Mouse (Mus musculus) heart, embryonic 16.5 days (tissue): ENCODE results near the gene 9530077C05Rik. TPM values are rescaled to one million over a fixed set of nuclear protein-coding genes. Genes with fewer than 3 reads are reported as not detected.

Source experiments
- ATAC-seq: fragments of 200-750 bp; cut with Nextera tagmentation; replicated peaks from 2 replicates; pipeline ENCODE4 v1.8.0; 2017; ENCODE audit warnings: moderate number of reproducible peaks; ENCODE audit not compliant: insufficient read depth, low FRiP score; ENCODE audit errors: extremely low read depth
- H3K27ac ChIP-seq: fragments of 300-500 bp; sonication (generic); 2 replicates; pipeline ENCODE4 v1.5.1; 2014; ENCODE audit warnings: mild to moderate bottlenecking, low read length, control low read depth, moderate library complexity
- H3K27me3 ChIP-seq: fragments of 300-500 bp; sonication (generic); 2 replicates; pipeline ENCODE4 v1.6.1; 2014; ENCODE audit warnings: low read length, mixed read lengths; ENCODE audit not compliant: control insufficient read depth, insufficient read depth
- H3K36me3 ChIP-seq: fragments of 300-500 bp; sonication (generic); 2 replicates; pipeline ENCODE4 v1.6.1; 2014; ENCODE audit not compliant: control insufficient read depth, insufficient read depth
- H3K4me1 ChIP-seq: fragments of 300-500 bp; sonication (generic); 2 replicates; pipeline ENCODE4 v1.6.1; 2014; ENCODE audit warnings: low read length, mixed read lengths; ENCODE audit not compliant: control insufficient read depth, insufficient read depth
- H3K4me2 ChIP-seq: fragments of 300-500 bp; sonication (generic); 2 replicates; pipeline ENCODE4 v1.6.1; 2014; ENCODE audit warnings: low read depth, mild to moderate bottlenecking, control low read depth, low read length
- H3K4me3 ChIP-seq: fragments of 300-500 bp; sonication (generic); 2 replicates; pipeline ENCODE4 v1.5.1; 2014; ENCODE audit warnings: mild to moderate bottlenecking, control low read depth, low read length
- H3K9ac ChIP-seq: fragments of 300-500 bp; sonication (generic); 2 replicates; pipeline ENCODE4 v1.6.1; 2014; ENCODE audit warnings: low read length, control low read depth
- H3K9me3 ChIP-seq: fragments of 300-500 bp; sonication (generic); replicated peaks from 2 replicates; pipeline ENCODE4 v1.6.1; 2016; ENCODE audit warnings: low read length; ENCODE audit not compliant: control insufficient read depth
- WGBS: fragments of 180-500 bp; shearing (Covaris S2); extraction: QIAGEN DNeasy Blood & Tissue Kit; methylation state at CpG from one replicate; pipeline ENCODE4 v1.1.7; 2014; 5-methylcytosine and 5-hydroxymethylcytosine counted together
- polyA plus RNA-seq: library from polyadenylated mRNA; unstranded; fragments of >200 nt; fragmentation: Nextera tagmentation; extraction: Ambion mirVana; gene quantifications from 2 replicates; pipeline ENCODE4 v1.2.1, GENCODE M21; 2015

9530077C05Rik gene
- 3.0 and 3.7 TPM in 2 replicates for polyA plus RNA-seq

GRCm38 (mm10) chr9:22411002-22411857 lies at the start of gene 9530077C05Rik:
TSS of gene 9530077C05Rik (plus strand) at chr9:22411513.
- Histone ChIP-seq H3K9me3 (no peaks in the 10 kb centered on the region), H3K36me3 (no peaks in the 10 kb centered on the region), H3K4me2 (peak within 1 kb of the TSS; percentile 90), H3K27me3 (no peaks in the 10 kb centered on the region), H3K4me1 (peaks cover 2% of the 10 kb centered on the region; the same call in 1 of the 2 replicates), H3K27ac (no peak within 1 kb of the TSS), H3K9ac (peak within 1 kb of the TSS; percentile 76), H3K4me3 (peak within 1 kb of the TSS; percentile 80)
- under 1% methylated on average over 43 of the region's 43 CpGs for WGBS
- ATAC-seq: peak; percentile 98

GRCm38 (mm10) chr9:22366221-22366620 lies 45.1 kb upstream of the 9530077C05Rik start:
- WGBS: 86% methylated on average over 2 of the region's 2 CpGs
- Histone ChIP-seq H3K27me3 (no peaks in the 10 kb centered on the region), H3K9me3 (no peaks in the 10 kb centered on the region), H3K36me3 (peaks cover 43% of the 10 kb centered on the region), H3K4me2 (no peak overlapping the region), H3K27ac (no peak overlapping the region), H3K9ac (no peak overlapping the region), H3K4me1 (no peaks in the 10 kb centered on the region), H3K4me3 (no peak overlapping the region)
- ATAC-seq: no peak

GRCm38 (mm10) chr9:22366621-22367020 lies 44.7 kb upstream of the 9530077C05Rik start:
- no peaks in the 10 kb centered on the region for H3K4me1 ChIP-seq
- H3K9me3 ChIP-seq: no peaks in the 10 kb centered on the region
- H3K36me3 ChIP-seq: peaks cover 47% of the 10 kb centered on the region
- ATAC-seq: no peak
- H3K4me3 ChIP-seq: no peak overlapping the region
- no peak overlapping the region for H3K4me2 ChIP-seq
- H3K9ac ChIP-seq: no peak overlapping the region
- no peak overlapping the region for H3K27ac ChIP-seq
- WGBS: 91% methylated on average over 10 of the region's 10 CpGs
- no peaks in the 10 kb centered on the region for H3K27me3 ChIP-seq

- Histone ChIP-seq H3K4me3 (no peak overlapping the region), H3K9ac (no peak overlapping the region), H3K9me3 (no peaks in the 10 kb centered on the region), H3K36me3 (peaks cover 48% of the 10 kb centered on the region), H3K27ac (no peak overlapping the region), H3K27me3 (no peaks in the 10 kb centered on the region), H3K4me2 (no peak overlapping the region), H3K4me1 (no peaks in the 10 kb centered on the region)
- no peak for ATAC-seq
- 82% methylated on average over 6 of the region's 6 CpGs for WGBS
These were observed 43.3 kb upstream of the 9530077C05Rik start for GRCm38 (mm10) chr9:22368030-22368429.

GRCm38 (mm10) chr9:22372760-22373159 lies 38.6 kb upstream of the 9530077C05Rik start:
- H3K9me3 ChIP-seq: no peaks in the 10 kb centered on the region
- 94% methylated on average over 4 of the region's 4 CpGs for WGBS
- ATAC-seq: no peak

GRCm38 (mm10) chr9:22376086-22376485 lies 35.2 kb upstream of the 9530077C05Rik start:
- Histone ChIP-seq H3K4me3 (no peak overlapping the region), H3K36me3 (peaks cover 61% of the 10 kb centered on the region), H3K4me2 (no peak overlapping the region), H3K9ac (no peak overlapping the region), H3K27me3 (no peaks in the 10 kb centered on the region), H3K9me3 (no peaks in the 10 kb centered on the region), H3K4me1 (no peaks in the 10 kb centered on the region), H3K27ac (no peak overlapping the region)
- no peak for ATAC-seq
- 85% methylated on average over 5 of the region's 5 CpGs for WGBS

More at GRCm38 (mm10) chr9:22372760-22373159, 38.6 kb upstream of the 9530077C05Rik start:
- no peaks in the 10 kb centered on the region for H3K4me1 ChIP-seq
- peaks cover 50% of the 10 kb centered on the region for H3K36me3 ChIP-seq
- no peak overlapping the region for H3K4me2 ChIP-seq
- H3K9ac ChIP-seq: no peak overlapping the region
- no peak overlapping the region for H3K27ac ChIP-seq
- H3K4me3 ChIP-seq: no peak overlapping the region
- H3K27me3 ChIP-seq: no peaks in the 10 kb centered on the region

- H3K9ac ChIP-seq: no peak overlapping the region
- no peak overlapping the region for H3K27ac ChIP-seq
- peaks cover 12% of the 10 kb centered on the region for H3K36me3 ChIP-seq
- 56% methylated on average over 2 of the region's 2 CpGs for WGBS
- peak overlapping the region; percentile 6; the same call in 1 of the 2 replicates for H3K4me2 ChIP-seq
- no peaks in the 10 kb centered on the region for H3K27me3 ChIP-seq
- H3K4me1 ChIP-seq: peaks cover 14% of the 10 kb centered on the region
- H3K9me3 ChIP-seq: no peaks in the 10 kb centered on the region
- no peak overlapping the region for H3K4me3 ChIP-seq
- no peak for ATAC-seq
These were observed 25.4 kb upstream of the 9530077C05Rik start for GRCm38 (mm10) chr9:22385890-22386289.

GRCm38 (mm10) chr9:22387901-22388300 lies 23.4 kb upstream of the 9530077C05Rik start:
- H3K9ac ChIP-seq: peak overlapping the region; percentile 96
- 6% methylated on average over 6 of the region's 6 CpGs for WGBS
- ATAC-seq: no peak

GRCm38 (mm10) chr9:22388401-22388980 lies 22.8 kb upstream of the 9530077C05Rik start:
- no peaks in the 10 kb centered on the region for H3K27me3 ChIP-seq
- H3K4me3 ChIP-seq: peak overlapping the region; percentile 95
- H3K4me1 ChIP-seq: peaks cover 14% of the 10 kb centered on the region
- under 1% methylated on average over 41 of the region's 41 CpGs for WGBS
- peak overlapping the region; percentile 88 for H3K4me2 ChIP-seq
- peak overlapping the region; percentile 96 for H3K9ac ChIP-seq
- no peaks in the 10 kb centered on the region for H3K9me3 ChIP-seq
- peak overlapping the region; percentile 94 for H3K27ac ChIP-seq
- no peaks in the 10 kb centered on the region for H3K36me3 ChIP-seq
- ATAC-seq: peak; percentile 70

More at GRCm38 (mm10) chr9:22387901-22388300, 23.4 kb upstream of the 9530077C05Rik start:
- no peaks in the 10 kb centered on the region for H3K27me3 ChIP-seq
- peak overlapping the region; percentile 95 for H3K4me3 ChIP-seq
- H3K9me3 ChIP-seq: no peaks in the 10 kb centered on the region
- no peaks in the 10 kb centered on the region; the same call in 1 of the 2 replicates for H3K36me3 ChIP-seq
- H3K4me2 ChIP-seq: peak overlapping the region; percentile 88
- peak overlapping the region; percentile 94 for H3K27ac ChIP-seq
- peaks cover 14% of the 10 kb centered on the region for H3K4me1 ChIP-seq
